ENCODE assay signal across 28 mouse cellular contexts in genomic region chr9:85717336-85717735, GRCm38 (mm10). TPM values are rescaled to one million over a fixed set of nuclear protein-coding genes. Genes with fewer than 3 reads are reported as not detected.
DNase-seq lines count a peak whose midpoint lies in the region; ATAC-seq and TF ChIP-seq lines count a peak whose summit lies in the region.
"Had no signal": no experiment of that assay in that cellular context is flagged by ENCODE, and none has a peak within 500 bp of the region (broad histone marks: within the 10 kb centered on the region; RNA-seq: fewer than 3 reads in every experiment).

No protein-coding gene starts in this region.

- no peak for TF ChIP-seq CTCF in lung, embryonic 14.5 days (IDR thresholded peaks at IDR 0.05; ENCODE audit: low read depth)
- TF ChIP-seq CTCF in lung, adult 2 months (IDR thresholded peaks at IDR 0.05; ENCODE audit: insufficient read depth, low read length), result no peak

- H3K4me2 ChIP-seq in lung, embryonic 14.5 days, result no peak overlapping the region
- H3K4me2 ChIP-seq in kidney, embryonic 14.5 days (replicated peaks; ENCODE audit: low read depth, low read length), result no peak overlapping the region
- H3K4me2 ChIP-seq: embryonic facial prominence, embryonic 13.5 days; embryonic facial prominence, embryonic 15.5 days; forebrain, embryonic 12.5 days had no signal

- no peak for ATAC-seq in lung, embryonic 14.5 days (ENCODE audit: insufficient read depth)
- no peak for ATAC-seq in kidney, embryonic 14.5 days (ENCODE audit: low FRiP score, low TSS enrichment)
- ATAC-seq: activated CD4-positive, CD25-positive, alpha-beta regulatory T cell, adult 4 months; CD4-positive, CD25-positive, alpha-beta regulatory T cell, adult 4 months; forebrain, embryonic 14.5 days; forebrain, embryonic 16.5 days; Patski had no signal

- no peak overlapping the region for H3K27ac ChIP-seq in lung, embryonic 14.5 days (ENCODE audit: low read depth)
- no peak overlapping the region for H3K27ac ChIP-seq in kidney, embryonic 14.5 days (ENCODE audit: low read depth, low read length)
- H3K27ac ChIP-seq: embryonic facial prominence, embryonic 13.5 days; embryonic facial prominence, embryonic 15.5 days; forebrain, embryonic 10.5 days; forebrain, embryonic 12.5 days had no signal

- no peaks in the 10 kb centered on the region for H3K9me3 ChIP-seq in lung, embryonic 14.5 days (ENCODE audit: low read depth, low read length)
- H3K9me3 ChIP-seq in kidney, embryonic 14.5 days (ENCODE audit: control insufficient read depth, low read length), result no peaks in the 10 kb centered on the region
- H3K9me3 ChIP-seq: embryonic facial prominence, embryonic 13.5 days; embryonic facial prominence, embryonic 15.5 days; forebrain, embryonic 10.5 days; forebrain, embryonic 12.5 days; G1E had no signal

- no peaks in the 10 kb centered on the region for H3K27me3 ChIP-seq in lung, embryonic 14.5 days (ENCODE audit: insufficient read depth, low read length)
- no peaks in the 10 kb centered on the region for H3K27me3 ChIP-seq in kidney, embryonic 14.5 days (ENCODE audit: control insufficient read depth, insufficient read depth, low read length)
- H3K27me3 ChIP-seq: CH12.LX; embryonic facial prominence, embryonic 13.5 days; embryonic facial prominence, embryonic 15.5 days; forebrain, embryonic 12.5 days; Patski had no signal

- TF ChIP-seq POLR2A in lung, adult 2 months (IDR thresholded peaks at IDR 0.05; ENCODE audit: borderline replicate concordance, extremely low read depth, low read depth, low read length), result no peak

- no peak overlapping the region for H3K9ac ChIP-seq in lung, embryonic 14.5 days
- no peak overlapping the region for H3K9ac ChIP-seq in kidney, embryonic 14.5 days (ENCODE audit: low read depth, low read length)
- H3K9ac ChIP-seq: embryonic facial prominence, embryonic 13.5 days; embryonic facial prominence, embryonic 15.5 days; forebrain, embryonic 12.5 days had no signal

- H3K36me3 ChIP-seq in lung, embryonic 14.5 days (ENCODE audit: insufficient read depth), result peaks cover 90% of the 10 kb centered on the region
- H3K36me3 ChIP-seq in kidney, embryonic 14.5 days (ENCODE audit: control insufficient read depth, insufficient read depth, low read length), result peaks cover 81% of the 10 kb centered on the region

- no peaks in the 10 kb centered on the region for H3K4me1 ChIP-seq in lung, embryonic 14.5 days (ENCODE audit: insufficient read depth)
- no peaks in the 10 kb centered on the region for H3K4me1 ChIP-seq in lung, adult 2 months (ENCODE audit: control insufficient read depth, insufficient read depth, low read length)
- no peaks in the 10 kb centered on the region for H3K4me1 ChIP-seq in kidney, embryonic 14.5 days (ENCODE audit: control insufficient read depth, insufficient read depth, low read length)
- H3K4me1 ChIP-seq: embryonic facial prominence, embryonic 13.5 days; embryonic facial prominence, embryonic 15.5 days; forebrain, embryonic 10.5 days; forebrain, embryonic 12.5 days had no signal

- WGBS in lung, embryonic 14.5 days, result 75% methylated on average over 7 of the region's 7 CpGs
- WGBS in lung, adult 2 months, result 68% methylated on average over 7 of the region's 7 CpGs
- 92% methylated on average over 7 of the region's 7 CpGs for WGBS in kidney, embryonic 14.5 days

- DNase-seq in lung, embryonic 14.5 days, result peak; percentile 13
- no peak for DNase-seq in lung, adult 2 months
- peak; percentile 10 for DNase-seq in lung, postnatal 10 days
- DNase-seq in lung, postnatal 25 days (ENCODE audit: low spot score), result peak; percentile 14
- DNase-seq in kidney, adult 8-10 months, result no peak
- DNase-seq: adrenal gland, adult 8-10 months; adrenal gland, postnatal 14 days; B cell, adult 2 months; cerebellum, adult 11 months; cerebellum, adult 18-20 months; cerebellum, adult 8-10 months; cerebellum, adult 9-11 months; cerebellum, postnatal 14 days; cerebellum, postnatal 36 days; embryo, embryonic 11 days had no signal

- H3K4me3 ChIP-seq in lung, embryonic 14.5 days (ENCODE audit: low read depth, low read length), result no peak overlapping the region
- no peak overlapping the region for H3K4me3 ChIP-seq in lung, adult 2 months (replicated peaks; ENCODE audit: extremely low read depth, low read depth, low read length)
- no peak overlapping the region for H3K4me3 ChIP-seq in kidney, embryonic 14.5 days (ENCODE audit: low read length)
- H3K4me3 ChIP-seq: embryonic facial prominence, embryonic 13.5 days; embryonic facial prominence, embryonic 15.5 days; erythroblast, embryonic 14.5 days; forebrain, embryonic 10.5 days; forebrain, embryonic 12.5 days had no signal

RNA-seq across cellular contexts. Expression of gene Ibtk, which starts 31.8 kb away (rescaled TPM):
- polyA plus RNA-seq in lung, embryonic 14.5 days (2014; fragmentation: Nextera tagmentation; extraction: Ambion mirVana), result 43.6 and 44.8 TPM in 2 replicates
- polyA plus RNA-seq in lung, adult 2 months (2012; rRNA removed), result 3.0 and 5.4 TPM in 2 replicates
- 17.8 and 44.7 TPM in 2 replicates for polyA plus RNA-seq in kidney, embryonic 14.5 days (2014; fragmentation: Nextera tagmentation; extraction: Ambion mirVana)

Comparison
In these comparisons a context has a peak if more than half of its experiments do, and no peak if none do; other contexts are left out.
1. DNase-seq: peak in lung, embryonic 14.5 days (single experiment), lung, postnatal 10 days (single experiment) and lung, postnatal 25 days (single experiment); none in lung, adult 2 months (single experiment) and kidney, adult 8-10 months (0 of 2).